Mouse (Mus musculus): ENCODE results near the gene Immp2l.

DNA sequence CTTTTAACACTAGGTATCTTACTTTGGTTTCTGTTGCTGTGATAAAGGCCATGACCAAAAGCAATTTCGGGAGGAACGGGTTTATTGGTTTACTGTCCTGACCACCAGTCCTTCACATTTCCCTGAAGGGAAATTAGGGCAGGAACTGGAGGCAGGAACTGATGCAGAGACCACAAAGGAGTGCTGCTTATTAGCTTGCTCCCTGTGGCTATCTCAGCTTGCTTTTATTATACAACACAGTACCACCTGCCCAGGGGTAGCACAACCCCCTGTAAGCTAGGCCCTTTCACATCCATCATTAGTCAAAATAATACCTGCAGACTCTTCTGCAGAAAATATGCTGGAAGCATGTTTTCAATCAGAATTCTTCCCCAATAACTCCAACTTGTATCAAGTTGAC, 844.4 kb downstream of the Immp2l start:
- TF ChIP-seq POLR2A (IDR thresholded peaks at IDR 0.05; ENCODE audit: low read depth, low read length) (no peak), CTCF (IDR thresholded peaks at IDR 0.05; ENCODE audit: extremely low read depth, insufficient read length, insufficient replicate concordance, low read depth, low read length) (no peak)

Data from small intestine, adult 2 months (tissue).